Mouse (Mus musculus) megakaryocyte, embryonic 14.5 days (primary cell): ENCODE measurements around the gene Baz2a.

Experiments
- FLI1 ChIP-seq: IDR thresholded peaks from 2 replicates; pipeline ENCODE4 v1.6.1; 2012; ENCODE audit warnings: low read length, inconsistent platforms, mixed read lengths
- GATA1 ChIP-seq: IDR thresholded peaks from 3 replicates; pipeline ENCODE4 v1.6.1; 2012; ENCODE audit warnings: mixed read lengths, low read length, inconsistent platforms, borderline replicate concordance

DNA sequence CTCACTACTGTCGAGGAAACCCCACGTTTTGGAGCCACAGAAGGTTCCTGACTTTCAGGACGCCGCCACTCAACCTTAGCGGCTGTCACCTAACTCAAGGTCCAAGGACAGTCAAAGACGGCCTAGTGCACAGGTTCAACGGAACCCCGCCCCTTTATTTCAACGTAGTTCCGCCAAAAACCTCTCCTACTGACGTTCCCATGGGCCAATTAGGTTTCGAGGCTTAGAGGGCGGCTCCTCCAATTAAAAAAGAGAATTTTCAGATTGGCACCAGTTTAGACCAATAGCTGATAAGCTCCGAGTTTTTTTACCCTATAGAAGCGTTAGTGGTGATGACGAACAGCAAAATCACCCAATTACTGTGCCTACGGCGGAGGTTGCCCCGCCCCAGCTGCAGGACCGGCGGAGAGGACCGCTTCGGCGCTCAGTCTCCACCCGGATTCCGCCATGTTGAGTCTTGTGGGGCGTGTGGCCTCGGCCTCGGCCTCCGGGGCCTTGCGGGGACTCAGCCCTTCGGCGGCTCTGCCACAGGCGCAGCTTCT, 8.4 kb upstream of the Baz2a start, which contains the start of gene Atp5b:
- TF ChIP-seq GATA1 (no peak), FLI1 (no peak)
